Mouse (Mus musculus) stomach, postnatal 0 days (tissue): Measurements from ENCODE around the gene Kank4. TPM values are rescaled to one million over a fixed set of nuclear protein-coding genes. Genes with fewer than 3 reads are reported as not detected.
A peak's percentile ranks its signal among the peaks of the same experiment; 100 is the strongest.

Experiments
- ATAC-seq: fragments of 200-750 bp; cut with Nextera tagmentation; 2 replicates; pipeline ENCODE4 v1.8.0; 2017; ENCODE audit not compliant: low FRiP score, low TSS enrichment
- DNase-seq: peaks from one replicate; pipeline ENCODE4 v3.0.0-alpha.2; 2016; ENCODE audit warnings: low spot score
- H3K27ac ChIP-seq: fragments of 300-500 bp; sonication (generic); replicated peaks from 2 replicates; pipeline ENCODE4 v1.5.1; 2014; ENCODE audit warnings: mild to moderate bottlenecking, control low read depth
- H3K27me3 ChIP-seq: fragments of 300-500 bp; sonication (generic); 2 replicates; pipeline ENCODE4 v1.6.1; 2014; ENCODE audit warnings: low read length; ENCODE audit not compliant: control insufficient read depth, insufficient read depth
- H3K36me3 ChIP-seq: fragments of 300-500 bp; sonication (generic); 2 replicates; pipeline ENCODE4 v1.6.1; 2014; ENCODE audit warnings: low read length, mixed read lengths; ENCODE audit not compliant: control insufficient read depth, insufficient read depth
- H3K4me1 ChIP-seq: fragments of 300-500 bp; sonication (generic); replicated peaks from 2 replicates; pipeline ENCODE4 v1.6.1; 2014; ENCODE audit warnings: antibody characterized with exemption; ENCODE audit not compliant: control insufficient read depth, insufficient read depth
- H3K4me2 ChIP-seq: fragments of 300-500 bp; sonication (generic); replicated peaks from 2 replicates; pipeline ENCODE4 v1.6.1; 2014; ENCODE audit warnings: low read depth, mild to moderate bottlenecking, control low read depth, moderate library complexity
- H3K4me3 ChIP-seq: fragments of 300-500 bp; sonication (generic); 2 replicates; pipeline ENCODE4 v1.5.1; 2014; ENCODE audit warnings: low read depth, low read length, control low read depth
- H3K9ac ChIP-seq: fragments of 300-500 bp; sonication (generic); 2 replicates; pipeline ENCODE4 v1.6.1; 2014; ENCODE audit warnings: mild to moderate bottlenecking, low read length, control low read depth, mixed read lengths
- H3K9me3 ChIP-seq: fragments of 300-500 bp; sonication (generic); 2 replicates; pipeline ENCODE4 v1.6.1; 2016; ENCODE audit warnings: low read length; ENCODE audit not compliant: control insufficient read depth
- CTCF ChIP-seq: IDR thresholded peaks from 2 replicates; pipeline ENCODE4 v1.5.1; 2016; ENCODE audit warnings: antibody characterized with exemption, low read depth, mild to moderate bottlenecking, moderate library complexity
- EP300 ChIP-seq: optimal IDR thresholded peaks from 2 replicates; pipeline ENCODE3; 2016; ENCODE audit warnings: antibody characterized with exemption
- WGBS: fragments of 180-500 bp; shearing (Covaris S2); extraction: QIAGEN DNeasy Blood & Tissue Kit; methylation state at CpG from one replicate; pipeline ENCODE4 v1.1.7; 2014; 5-methylcytosine and 5-hydroxymethylcytosine counted together
- polyA plus RNA-seq: library from polyadenylated mRNA; unstranded; fragments of >200 nt; fragmentation: Nextera tagmentation; extraction: Ambion mirVana; gene quantifications from 2 replicates; pipeline ENCODE4 v1.2.1, GENCODE M21; 2015

Gene Kank4
- polyA plus RNA-seq, 1 experiment from 2014 or later, result 0.41 TPM

GRCm38 (mm10) chr4:98758012-98758821, 59.1 kb downstream of the Kank4 start:
- Histone ChIP-seq H3K27ac (no peak overlapping the region), H3K9ac (no peak overlapping the region; the same call in 1 of the 2 replicates), H3K4me2 (no peak overlapping the region), H3K36me3 (no peaks in the 10 kb centered on the region), H3K9me3 (no peaks in the 10 kb centered on the region), H3K4me3 (no peak overlapping the region), H3K27me3 (no peaks in the 10 kb centered on the region), H3K4me1 (no peaks in the 10 kb centered on the region)
- 28% methylated on average over 4 of the region's 4 CpGs for WGBS
- ATAC-seq (peak; percentile 38; the same call in 1 of the 2 replicates), DNase-seq (no peak)
- TF ChIP-seq EP300 (no peak), CTCF (no peak)

DNA sequence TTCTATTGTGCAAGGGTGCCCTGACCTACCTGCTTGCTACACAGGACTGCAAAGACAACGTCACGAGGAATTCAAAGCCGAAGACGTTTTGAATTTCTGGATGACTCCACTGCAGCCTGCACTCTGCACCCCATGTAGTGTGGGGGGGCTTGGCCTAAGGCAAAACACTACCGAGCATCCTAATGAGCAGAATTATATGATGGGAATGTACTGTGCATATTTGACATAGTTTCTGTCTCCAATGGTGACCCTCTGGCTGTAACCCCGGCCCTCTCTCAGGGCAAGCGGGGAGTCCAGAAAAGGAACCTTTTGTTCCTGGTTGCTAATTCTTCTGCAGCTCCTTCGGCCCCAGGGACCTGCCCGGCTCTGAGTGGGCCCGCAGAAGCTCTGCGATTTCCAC, 61.2 kb downstream of the Kank4 start:
- H3K27ac ChIP-seq, result no peak overlapping the region
- no peaks in the 10 kb centered on the region for H3K27me3 ChIP-seq
- H3K9me3 ChIP-seq, result no peaks in the 10 kb centered on the region
- no peaks in the 10 kb centered on the region for H3K36me3 ChIP-seq
- DNase-seq (no peak), ATAC-seq (no peak)
- TF ChIP-seq CTCF (no peak), EP300 (no peak)
- no peak overlapping the region for H3K9ac ChIP-seq
- no peak overlapping the region for H3K4me3 ChIP-seq
- no peak overlapping the region for H3K4me2 ChIP-seq
- WGBS, result 64% methylated on average over 11 of the region's 11 CpGs
- no peaks in the 10 kb centered on the region for H3K4me1 ChIP-seq

DNA sequence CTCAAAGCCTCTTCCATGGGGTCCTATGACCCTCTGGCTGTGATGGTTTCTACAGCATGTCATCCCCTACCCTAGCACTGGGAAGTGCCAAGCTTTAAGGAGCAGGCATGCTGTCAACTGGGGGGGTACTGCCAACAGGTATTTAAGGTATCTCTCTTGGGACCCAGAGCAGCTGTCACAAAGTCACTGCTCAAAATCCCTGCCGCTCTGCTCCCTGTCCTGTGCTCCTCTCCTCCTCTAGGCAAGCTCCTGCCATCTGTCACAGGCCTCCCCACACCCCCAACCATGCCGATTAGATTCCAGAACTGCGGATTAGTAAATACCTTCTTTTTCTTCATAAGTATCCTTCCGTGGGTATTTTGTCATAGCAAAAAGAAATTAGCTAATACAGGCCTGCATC, 62.9 kb downstream of the Kank4 start:
- H3K4me3 ChIP-seq, result no peak overlapping the region
- DNase-seq (no peak), ATAC-seq (no peak)
- H3K4me1 ChIP-seq, result no peaks in the 10 kb centered on the region
- 77% methylated on average over 4 of the region's 4 CpGs for WGBS
- TF ChIP-seq EP300 (no peak), CTCF (no peak)
- no peaks in the 10 kb centered on the region for H3K36me3 ChIP-seq
- H3K27ac ChIP-seq, result no peak overlapping the region
- H3K27me3 ChIP-seq, result no peaks in the 10 kb centered on the region
- H3K9me3 ChIP-seq, result no peaks in the 10 kb centered on the region
- H3K4me2 ChIP-seq, result no peak overlapping the region
- H3K9ac ChIP-seq, result no peak overlapping the region

GRCm38 (mm10) chr4:98743906-98744210, 73.5 kb downstream of the Kank4 start:
- Histone ChIP-seq H3K4me1 (no peaks in the 10 kb centered on the region), H3K27ac (no peak overlapping the region), H3K36me3 (no peaks in the 10 kb centered on the region), H3K9ac (no peak overlapping the region), H3K27me3 (no peaks in the 10 kb centered on the region), H3K9me3 (no peaks in the 10 kb centered on the region), H3K4me3 (no peak overlapping the region), H3K4me2 (no peak overlapping the region)
- ATAC-seq, result no peak
- WGBS, result 30% methylated on average over 7 of the region's 7 CpGs
- no peak for DNase-seq
- TF ChIP-seq EP300 (no peak), CTCF (no peak)

- 40% methylated on average over 3 of the region's 3 CpGs for WGBS
- no peak overlapping the region for H3K4me3 ChIP-seq
- H3K4me1 ChIP-seq, result no peaks in the 10 kb centered on the region
- no peaks in the 10 kb centered on the region for H3K9me3 ChIP-seq
- no peaks in the 10 kb centered on the region for H3K36me3 ChIP-seq
- H3K4me2 ChIP-seq, result no peak overlapping the region
- DNase-seq, result no peak
- H3K27me3 ChIP-seq, result no peaks in the 10 kb centered on the region
- TF ChIP-seq CTCF (no peak), EP300 (no peak)
- no peak overlapping the region for H3K27ac ChIP-seq
- no peak overlapping the region for H3K9ac ChIP-seq
- no peak for ATAC-seq
These were observed 74.0 kb downstream of the Kank4 start for GRCm38 (mm10) chr4:98743209-98743905.

DNA sequence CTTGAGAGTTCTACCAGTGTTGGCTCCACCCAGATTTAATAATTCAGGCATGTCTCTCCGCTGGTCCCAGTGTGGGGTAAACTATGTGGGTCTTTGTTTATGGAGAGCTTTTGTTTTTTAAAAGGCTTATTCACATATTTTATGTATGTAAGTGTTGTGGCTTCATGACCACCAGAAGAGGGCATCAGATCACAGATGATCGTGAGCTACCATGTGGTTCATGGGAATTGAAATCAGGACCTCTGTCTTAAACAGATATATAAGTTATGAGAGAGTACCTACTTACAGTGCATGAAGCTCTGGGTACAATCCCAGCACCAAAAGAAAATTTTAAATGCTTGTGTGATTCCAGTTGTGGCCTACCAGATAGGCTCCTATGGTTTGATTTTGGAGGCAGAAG, 77.6 kb downstream of the Kank4 start:
- DNase-seq, result no peak
- Histone ChIP-seq H3K27me3 (no peaks in the 10 kb centered on the region), H3K36me3 (no peaks in the 10 kb centered on the region), H3K27ac (no peak overlapping the region), H3K9ac (no peak overlapping the region), H3K4me3 (no peak overlapping the region), H3K9me3 (no peaks in the 10 kb centered on the region), H3K4me2 (no peak overlapping the region), H3K4me1 (no peaks in the 10 kb centered on the region)
- TF ChIP-seq EP300 (no peak), CTCF (peak; percentile 80)
- no peak for ATAC-seq
- 22% methylated on average over 2 of the region's 2 CpGs for WGBS
